Mouse (Mus musculus) midbrain, embryonic 15.5 days (tissue): ENCODE data around the gene Slc5a8. TPM values are rescaled to one million over a fixed set of nuclear protein-coding genes. Genes with fewer than 3 reads are reported as not detected.

Source experiments
- polyA plus RNA-seq: library from polyadenylated mRNA; unstranded; fragments of >200 nt; fragmentation: Nextera tagmentation; extraction: Ambion mirVana; gene quantifications from 2 replicates; pipeline ENCODE4 v1.2.1, GENCODE M21; 2015

Slc5a8 gene
- polyA plus RNA-seq, 1 experiment from 2014 or later = 0.10 TPM

Other genes starting within 250 kb of the Slc5a8 start
- not detected in 2 replicates for gene Spic, start 201.0 kb upstream of the Slc5a8 start, polyA plus RNA-seq
- gene Arl1, start 155.1 kb upstream of the Slc5a8 start, polyA plus RNA-seq = 147 and 148 TPM in 2 replicates
- gene Utp20, start 59.2 kb upstream of the Slc5a8 start, polyA plus RNA-seq = 8.8 and 9.7 TPM in 2 replicates